Mouse (Mus musculus): Measurements from ENCODE around the gene Noxo1. TPM values are rescaled to one million over a fixed set of nuclear protein-coding genes. Genes with fewer than 3 reads are reported as not detected.

Gene Noxo1
- 1 to 10 TPM; 2.3 to 3.1 TPM for polyA plus RNA-seq (2017; shearing (Covaris generic))

GRCm38 (mm10) chr17:24696011-24696697 is at the start of gene Noxo1, which contains the start of gene Gfer:
TSS of gene Noxo1 (plus strand) at chr17:24696234.
TSS of gene Gfer (minus strand) at chr17:24696156.

DNA sequence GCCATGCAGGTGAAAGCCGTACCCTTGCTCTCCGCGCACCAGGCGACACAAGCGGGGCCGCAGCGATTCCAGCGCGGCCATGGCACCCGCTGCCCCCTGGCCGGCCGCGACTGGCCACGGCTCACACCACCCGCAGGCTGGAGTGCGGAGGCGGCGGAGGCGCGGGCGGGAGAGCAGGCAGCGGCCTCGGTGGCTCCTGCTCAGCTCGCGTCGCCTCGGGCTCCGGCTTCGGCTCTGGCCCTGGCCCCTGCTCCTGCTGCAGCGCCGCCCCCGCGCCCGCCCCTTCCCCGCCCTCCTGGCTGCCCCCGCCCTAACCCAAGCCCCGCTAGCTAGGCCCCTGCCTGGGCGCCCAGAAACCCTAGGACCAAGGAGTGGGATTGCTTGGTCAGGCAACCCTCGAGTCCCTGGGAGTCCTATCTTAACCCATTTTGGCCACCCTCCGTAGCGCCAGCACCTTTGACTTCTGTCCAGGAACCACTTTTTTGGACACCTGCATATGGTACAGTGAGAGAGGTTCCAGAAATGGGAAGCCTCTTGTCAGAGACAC is 45.9 kb upstream of the Noxo1 start, which contains the start of gene Slc9a3r2:
Gene Slc9a3r2 (minus strand): TSS at position 258 of the 547 bp plus-strand sequence.

GRCm38 (mm10) chr17:24658017-24658758 is 37.8 kb upstream of the Noxo1 start, which contains the start of gene Npw:
TSS of gene Npw (minus strand) at chr17:24658457.

GRCm38 (mm10) chr17:24669545-24670245 is 26.3 kb upstream of the Noxo1 start, which contains the start of gene Zfp598:
TSS of gene Zfp598 (plus strand) at chr17:24669687.

DNA sequence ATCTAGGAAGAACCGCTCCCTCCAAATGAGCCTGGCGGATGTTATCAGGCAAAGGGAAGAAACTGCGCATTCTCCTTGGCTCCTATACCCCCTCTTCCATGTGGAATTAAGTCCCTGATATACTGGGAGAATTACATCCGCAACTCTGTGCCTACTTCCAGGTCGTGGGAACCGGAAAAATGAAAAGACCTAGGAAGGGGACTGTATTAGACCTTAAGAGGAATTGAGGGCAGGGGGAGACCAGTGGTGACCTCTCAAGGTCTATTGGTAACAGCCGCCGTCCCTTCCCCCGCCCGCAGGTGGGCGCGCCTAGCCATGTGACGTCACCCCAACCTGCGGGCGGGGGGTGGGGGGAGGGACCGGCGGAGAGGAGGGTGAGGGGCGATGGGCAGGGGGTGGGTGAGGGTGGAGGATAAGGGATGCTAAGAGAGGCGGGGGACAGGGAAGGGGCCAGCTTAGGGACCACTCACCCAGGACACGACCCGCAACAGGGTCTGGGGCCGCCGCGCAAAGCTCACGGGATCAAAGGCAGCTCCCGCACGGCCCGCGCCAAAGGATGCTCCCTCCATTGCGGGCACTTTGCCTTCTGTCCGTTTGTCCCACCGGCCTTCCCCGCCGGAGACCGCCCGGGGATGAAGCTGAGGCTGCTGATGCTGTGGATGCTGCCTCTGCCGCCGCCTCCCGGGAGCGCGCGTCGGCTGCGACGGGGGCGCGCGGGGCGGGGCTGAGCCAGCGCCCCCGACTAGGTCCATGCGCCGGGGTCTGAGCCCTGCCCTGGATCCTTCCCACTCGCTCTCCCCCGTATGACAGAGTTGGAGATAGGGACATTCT is 6.6 kb upstream of the Noxo1 start, which contains the start of gene Syngr3:
Gene Syngr3 (minus strand): TSS at position 705 of the 831 bp plus-strand sequence.

GRCm38 (mm10) chr17:24706982-24707800 is 11.2 kb downstream of the Noxo1 start, which contains the start of gene Tbl3:
TSS of gene Tbl3 (minus strand) at chr17:24707660.

GRCm38 (mm10) chr17:24717943-24718342 is 21.9 kb downstream of the Noxo1 start, which contains the start of the genes Rnf151 and Rps2:
TSS of gene Rnf151 (minus strand) at chr17:24718063.
TSS of gene Rps2 (plus strand) at chr17:24718116.

DNA sequence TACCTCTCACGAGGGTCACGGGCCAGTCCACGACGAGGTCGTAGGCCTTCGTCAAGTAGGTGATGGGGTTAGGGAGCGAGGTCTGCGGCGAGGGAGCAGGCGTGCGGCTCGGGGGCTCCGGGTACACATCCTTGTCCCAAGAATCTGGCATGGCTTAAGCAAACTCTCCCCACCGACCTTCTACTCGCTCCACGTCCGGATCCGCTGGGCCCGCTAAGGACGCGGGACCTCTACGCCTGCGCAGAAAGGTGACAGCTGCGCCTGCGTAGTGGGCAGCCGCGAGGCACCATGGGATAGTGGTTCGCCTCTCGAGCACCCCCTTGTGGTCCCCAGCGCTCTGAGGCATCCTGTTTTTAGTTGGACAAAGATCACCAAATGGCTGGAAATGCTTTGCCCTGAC is 28.1 kb downstream of the Noxo1 start, which contains the start of gene Ndufb10:
Gene Ndufb10 (minus strand): TSS at position 295 of the 400 bp plus-strand sequence.

GRCm38 (mm10) chr17:24727618-24728017 is 31.6 kb downstream of the Noxo1 start, which contains the start of gene Rpl3l:
TSS of gene Rpl3l (plus strand) at chr17:24727820.

DNA sequence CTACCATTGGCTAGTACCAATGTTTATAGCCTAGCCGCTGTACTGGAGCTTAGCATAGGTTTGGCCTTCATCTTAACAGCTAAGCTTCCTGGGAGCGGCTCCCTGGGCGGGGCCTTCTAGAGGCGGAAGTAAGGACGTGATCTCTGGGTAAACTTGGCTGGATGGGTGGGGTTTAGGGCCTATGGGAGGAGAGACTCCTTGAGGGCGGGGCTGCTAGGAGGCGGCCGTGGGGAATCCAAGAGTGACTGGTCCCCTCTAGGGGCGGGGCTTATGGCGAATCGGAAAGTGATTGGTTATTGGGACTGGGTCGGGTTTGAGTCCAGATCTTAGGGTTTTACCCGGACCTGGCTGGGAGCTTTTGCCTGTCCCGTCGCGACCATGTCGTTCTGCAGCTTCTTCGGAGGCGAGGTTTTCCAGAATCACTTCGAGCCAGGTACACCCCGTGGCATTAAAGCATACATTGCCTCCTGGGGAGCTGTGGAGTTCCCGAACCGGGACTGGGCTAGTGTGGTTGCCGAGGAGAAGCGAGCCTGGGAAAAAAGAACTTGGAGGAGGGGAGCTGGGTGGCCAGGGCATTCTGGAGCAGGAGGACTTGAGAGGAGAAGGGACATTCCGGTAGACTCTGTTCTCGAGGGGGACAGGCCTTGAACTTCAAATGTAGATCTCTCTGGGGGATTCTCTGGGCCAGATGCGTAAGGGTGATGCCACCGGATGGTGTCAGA is 40.5 kb downstream of the Noxo1 start, which contains the start of gene Msrb1:
Gene Msrb1 (plus strand): TSS at position 313 of the 722 bp plus-strand sequence.

Other genes with a start within 250 kb of the Noxo1 start
- 100 to 1,000 TPM; 101 to 133 TPM for gene E4f1, start 225.9 kb upstream of the Noxo1 start, polyA plus RNA-seq (2017; shearing (Covaris generic))
- gene Pgp, start 225.8 kb upstream of the Noxo1 start, polyA plus RNA-seq (2017; shearing (Covaris generic)), result 10 to 100 TPM; 40.5 to 44.7 TPM
- under 1 TPM in 1 of 2 experiments, not detected in 1; 0.55 TPM for gene Bricd5, start 222.3 kb upstream of the Noxo1 start, polyA plus RNA-seq (2017; shearing (Covaris generic))
- 10 to 100 TPM; 20.4 to 29.8 TPM for gene Mlst8, start 217.2 kb upstream of the Noxo1 start, polyA plus RNA-seq (2017; shearing (Covaris generic))
- 1 to 10 TPM in 1 of 2 experiments, under 1 TPM in 1; 0.68 to 6.5 TPM for gene Caskin1, start 207.6 kb upstream of the Noxo1 start, polyA plus RNA-seq (2017; shearing (Covaris generic))
- gene Traf7, start 168.3 kb upstream of the Noxo1 start, polyA plus RNA-seq (2017; shearing (Covaris generic)), result 10 to 100 TPM; 71.3 to 72.8 TPM
- gene Rab26, start 162.0 kb upstream of the Noxo1 start, polyA plus RNA-seq (2017; shearing (Covaris generic)), result 1 to 10 TPM; 5.4 to 9.0 TPM
- gene Pkd1, start 146.4 kb upstream of the Noxo1 start, polyA plus RNA-seq (2017; shearing (Covaris generic)), result 10 to 100 TPM; 42.0 to 67.1 TPM
- 10 to 100 TPM; 46.6 to 49.7 TPM for gene Tsc2, start 63.6 kb upstream of the Noxo1 start, polyA plus RNA-seq (2017; shearing (Covaris generic))
- gene Nthl1, start 63.6 kb upstream of the Noxo1 start, polyA plus RNA-seq (2017; shearing (Covaris generic)), result 1 to 10 TPM; 5.8 to 8.3 TPM
- gene Slc9a3r2, start 45.9 kb upstream of the Noxo1 start, polyA plus RNA-seq (2017; shearing (Covaris generic)), result under 1 TPM in 1 of 2 experiments, not detected in 1; 0.68 TPM
- not detected for gene Npw, start 37.8 kb upstream of the Noxo1 start, polyA plus RNA-seq (2017; shearing (Covaris generic))
- gene Zfp598, start 26.5 kb upstream of the Noxo1 start, polyA plus RNA-seq (2017; shearing (Covaris generic)), result 10 to 100 TPM; 18.3 to 27.2 TPM
- 1 to 10 TPM in 1 of 2 experiments, under 1 TPM in 1; 0.42 to 1.3 TPM for gene Syngr3, start 6.3 kb upstream of the Noxo1 start, polyA plus RNA-seq (2017; shearing (Covaris generic))
- gene Gfer, start 78 bp upstream of the Noxo1 start, polyA plus RNA-seq (2017; shearing (Covaris generic)), result 10 to 100 TPM; 37.0 to 38.8 TPM
- gene Tbl3, start 11.4 kb downstream of the Noxo1 start, polyA plus RNA-seq (2017; shearing (Covaris generic)), result 10 to 100 TPM; 51.3 to 56.7 TPM
- gene Rnf151, start 21.8 kb downstream of the Noxo1 start, polyA plus RNA-seq (2017; shearing (Covaris generic)), result under 1 TPM in 1 of 2 experiments, not detected in 1; 0.22 TPM
- gene Rps2, start 21.9 kb downstream of the Noxo1 start, polyA plus RNA-seq (2017; shearing (Covaris generic)), result 100 to 1,000 TPM; 677 to 785 TPM
- gene Ndufb10, start 28.2 kb downstream of the Noxo1 start, polyA plus RNA-seq (2017; shearing (Covaris generic)), result 100 to 1,000 TPM; 194 to 233 TPM
- under 1 TPM in 1 of 2 experiments, not detected in 1; 0.27 TPM for gene Rpl3l, start 31.6 kb downstream of the Noxo1 start, polyA plus RNA-seq (2017; shearing (Covaris generic))
- gene Msrb1, start 40.4 kb downstream of the Noxo1 start, polyA plus RNA-seq (2017; shearing (Covaris generic)), result 10 to 100 TPM; 11.8 to 15.4 TPM
- gene Hs3st6, start 56.8 kb downstream of the Noxo1 start, polyA plus RNA-seq (2017; shearing (Covaris generic)), result not detected
- gene Meiob, start 108.1 kb downstream of the Noxo1 start, polyA plus RNA-seq (2017; shearing (Covaris generic)), result 1 to 10 TPM in 1 of 2 experiments, under 1 TPM in 1; 0.28 to 1.3 TPM
- 10 to 100 TPM; 32.9 to 51.8 TPM for gene Hagh, start 143.9 kb downstream of the Noxo1 start, polyA plus RNA-seq (2017; shearing (Covaris generic))
- 1 to 10 TPM; 2.0 to 4.4 TPM for gene Fahd1, start 154.1 kb downstream of the Noxo1 start, polyA plus RNA-seq (2017; shearing (Covaris generic))
- under 1 TPM; 0.71 to 0.89 TPM for gene Igfals, start 169.8 kb downstream of the Noxo1 start, polyA plus RNA-seq (2017; shearing (Covaris generic))
- gene Nubp2, start 190.1 kb downstream of the Noxo1 start, polyA plus RNA-seq (2017; shearing (Covaris generic)), result 100 to 1,000 TPM in 1 of 2 experiments, 10 to 100 TPM in 1; 98.2 to 103 TPM
- 10 to 100 TPM; 64.7 to 65.4 TPM for gene Spsb3, start 190.4 kb downstream of the Noxo1 start, polyA plus RNA-seq (2017; shearing (Covaris generic))
- gene Eme2, start 198.9 kb downstream of the Noxo1 start, polyA plus RNA-seq (2017; shearing (Covaris generic)), result 10 to 100 TPM; 45.4 to 49.2 TPM
- gene Mrps34, start 198.9 kb downstream of the Noxo1 start, polyA plus RNA-seq (2017; shearing (Covaris generic)), result 10 to 100 TPM; 75.4 to 84.7 TPM
- gene Nme3, start 200.3 kb downstream of the Noxo1 start, polyA plus RNA-seq (2017; shearing (Covaris generic)), result 10 to 100 TPM; 41.3 to 53.5 TPM
- 10 to 100 TPM; 47.9 to 60.0 TPM for gene Mapk8ip3, start 240.7 kb downstream of the Noxo1 start, polyA plus RNA-seq (2017; shearing (Covaris generic))

Measured in inflammation-experienced regulatory T-cells (primary cell).